In genomic region chr2:70990196-70990595, GRCm38 (mm10) we compare ENCODE assay signal across 12 mouse cellular contexts.
DNase-seq lines count a peak whose midpoint lies in the region; ATAC-seq lines count a peak whose summit lies in the region.
"Had no signal": no experiment of that assay in that cellular context is flagged by ENCODE, and none has a peak within 500 bp of the region (broad histone marks: within the 10 kb centered on the region; RNA-seq: fewer than 3 reads in every experiment).

No protein-coding gene starts in this region.

- H3K4me1 ChIP-seq in embryonic facial prominence, embryonic 14.5 days (ENCODE audit: control insufficient read depth, insufficient read depth, low read length) = no peaks in the 10 kb centered on the region; the same call in 1 of the 2 replicates
- peaks cover 19% of the 10 kb centered on the region for H3K4me1 ChIP-seq in embryonic facial prominence, embryonic 10.5 days

- intact Hi-C loops in heart, postnatal 36 days (cut with DNase I) = loop anchor here (5.0 kb wide), 1 partner anchor 42 kb away; no protein-coding TSS in a partner anchor
- intact Hi-C loops in left cerebral cortex, postnatal 10 days (cut with DNase I) = no loop called here

- no peak for ATAC-seq in embryonic facial prominence, embryonic 14.5 days (ENCODE audit: low read depth)
- ATAC-seq in granulocyte monocyte progenitor cell, adult 5-6 weeks (replicated peaks; ENCODE audit: poor library complexity, severe bottlenecking) = peak; percentile 21
- ATAC-seq: forebrain, embryonic 13.5 days; intestine, postnatal 0 days had no signal

- 53% methylated on average over 4 of the region's 4 CpGs for WGBS in embryonic facial prominence, embryonic 14.5 days
- WGBS in embryonic facial prominence, embryonic 10.5 days = 76% methylated on average over 4 of the region's 4 CpGs

- no peak overlapping the region for H3K4me2 ChIP-seq in embryonic facial prominence, embryonic 14.5 days (ENCODE audit: low read depth, low read length)
- H3K4me2 ChIP-seq: midbrain, embryonic 12.5 days had no signal

- H3K9ac ChIP-seq in embryonic facial prominence, embryonic 14.5 days (ENCODE audit: low read depth, low read length) = no peak overlapping the region
- H3K9ac ChIP-seq: forebrain, embryonic 13.5 days; midbrain, embryonic 12.5 days had no signal

- peak; percentile 62 for DNase-seq in embryonic facial prominence, embryonic 14.5 days (ENCODE audit: low spot score)
- no peak for DNase-seq in embryonic facial prominence, embryonic 10.5 days (ENCODE audit: low spot score)
- DNase-seq in Muller cell, postnatal 12 days (ENCODE audit: inconsistent ontology term) = peak; percentile 85
- peak; percentile 44 to 47 for DNase-seq in heart, postnatal 36 days
- DNase-seq in spleen, adult 12 weeks (ENCODE audit: low spot score) = no peak
- DNase-seq in left cerebral cortex, postnatal 10 days (ENCODE audit: extremely low spot score in 1 of 2, low spot score in 2 of 2) = no peak
- DNase-seq in embryo, embryonic 10 days (ENCODE audit: low spot score) = no peak
- DNase-seq: cerebellum, adult 11-12 months had no signal

- H3K4me3 ChIP-seq in embryonic facial prominence, embryonic 14.5 days (ENCODE audit: low read depth, low read length) = no peak overlapping the region
- H3K4me3 ChIP-seq in embryonic facial prominence, embryonic 10.5 days = no peak overlapping the region
- H3K4me3 ChIP-seq: forebrain, embryonic 13.5 days; midbrain, embryonic 12.5 days had no signal

- no peaks in the 10 kb centered on the region for H3K36me3 ChIP-seq in embryonic facial prominence, embryonic 14.5 days (ENCODE audit: control insufficient read depth, insufficient read depth, low read length)
- H3K36me3 ChIP-seq in embryonic facial prominence, embryonic 10.5 days (replicated peaks) = 0 out of 2 replicates have a peak, but pooled peaks cover 3% of the 10 kb centered on the region
- H3K36me3 ChIP-seq: midbrain, embryonic 12.5 days had no signal

- no peaks in the 10 kb centered on the region for H3K9me3 ChIP-seq in embryonic facial prominence, embryonic 14.5 days (ENCODE audit: control insufficient read depth, low read length)
- H3K9me3 ChIP-seq in embryonic facial prominence, embryonic 10.5 days = no peaks in the 10 kb centered on the region
- H3K9me3 ChIP-seq: forebrain, embryonic 13.5 days had no signal

- H3K27ac ChIP-seq in embryonic facial prominence, embryonic 14.5 days (replicated peaks; ENCODE audit: low read depth, low read length) = no peak overlapping the region; the same call in 1 of the 2 replicates
- no peak overlapping the region for H3K27ac ChIP-seq in embryonic facial prominence, embryonic 10.5 days (replicated peaks)
- H3K27ac ChIP-seq: forebrain, embryonic 13.5 days; midbrain, embryonic 12.5 days had no signal

- H3K27me3 ChIP-seq in embryonic facial prominence, embryonic 14.5 days (replicated peaks; ENCODE audit: control insufficient read depth, insufficient read depth, low read length) = no peaks in the 10 kb centered on the region
- no peaks in the 10 kb centered on the region for H3K27me3 ChIP-seq in embryonic facial prominence, embryonic 10.5 days (replicated peaks; ENCODE audit: low read depth, poor library complexity, severe bottlenecking)
- H3K27me3 ChIP-seq: forebrain, embryonic 13.5 days; midbrain, embryonic 12.5 days had no signal

Comparison
In these comparisons a context has a peak if more than half of its experiments do, and no peak if none do; other contexts are left out.
1. DNase-seq: peak in embryonic facial prominence, embryonic 14.5 days (single experiment), Muller cell, postnatal 12 days (single experiment) and heart, postnatal 36 days (2 of 2); none in embryonic facial prominence, embryonic 10.5 days (single experiment), spleen, adult 12 weeks (single experiment), left cerebral cortex, postnatal 10 days (0 of 2) and embryo, embryonic 10 days (single experiment).